Mouse (Mus musculus): ENCODE data around the gene Kcnh2. TPM values are rescaled to one million over a fixed set of nuclear protein-coding genes. Genes with fewer than 3 reads are reported as not detected.

The Kcnh2 gene
- total RNA-seq, 2 experiments from 2014 or later = 56.3 to 72.6 TPM

DNA sequence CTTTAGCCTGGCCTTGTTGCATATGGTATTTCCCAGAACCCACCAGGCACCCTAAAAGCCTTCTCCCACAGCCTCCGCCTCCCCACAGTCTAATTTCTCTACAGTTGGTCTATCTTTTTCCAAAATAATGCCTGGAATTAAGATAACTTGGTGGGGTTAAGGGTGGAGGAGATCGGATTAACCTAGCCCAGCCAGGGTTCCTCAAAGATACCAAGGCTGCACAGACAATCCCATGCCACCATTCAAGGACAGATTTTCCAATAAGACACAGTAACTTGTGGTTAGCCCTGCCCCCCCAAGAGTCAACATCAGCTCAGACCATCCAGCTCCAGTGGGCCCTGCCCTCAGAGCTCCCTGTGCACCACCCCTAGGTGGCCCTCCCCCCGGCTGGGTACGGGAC lies 29.1 kb upstream of the Kcnh2 start:
- intact Hi-C loops (cut with DNase I) = no loop called here

GRCm38 (mm10) chr5:24379501-24379900 lies 28.1 kb upstream of the Kcnh2 start:
- intact Hi-C loops (cut with DNase I) = no loop called here
- DNase-seq = no peak

More for the DNA sequence above, 29.1 kb upstream of the Kcnh2 start:
- no peak for DNase-seq

DNA sequence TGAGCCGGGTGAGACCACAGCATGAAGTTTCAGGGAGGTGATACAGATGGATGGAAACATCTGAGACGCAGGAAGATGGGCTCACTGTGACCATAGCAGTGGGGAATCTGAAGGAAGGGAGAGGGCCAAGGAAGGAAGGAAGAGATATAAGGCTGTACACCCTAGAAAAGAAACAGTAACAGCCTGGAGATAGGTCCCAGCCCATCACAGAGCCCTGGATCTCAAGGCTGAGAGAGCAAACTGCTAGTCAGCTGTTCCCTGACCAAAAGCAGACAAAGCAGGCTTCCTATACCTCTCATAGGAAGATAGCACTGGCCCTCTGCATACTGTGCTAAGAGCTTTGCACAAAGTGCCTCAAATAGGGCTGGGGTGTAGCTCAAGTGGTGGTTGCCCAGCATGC lies 27.3 kb upstream of the Kcnh2 start:
- intact Hi-C loops (cut with DNase I) = no loop called here
- no peak for DNase-seq

GRCm38 (mm10) chr5:24374666-24375328 lies 23.4 kb upstream of the Kcnh2 start:
- intact Hi-C loops (cut with DNase I) = no loop called here
- no peak for DNase-seq

DNA sequence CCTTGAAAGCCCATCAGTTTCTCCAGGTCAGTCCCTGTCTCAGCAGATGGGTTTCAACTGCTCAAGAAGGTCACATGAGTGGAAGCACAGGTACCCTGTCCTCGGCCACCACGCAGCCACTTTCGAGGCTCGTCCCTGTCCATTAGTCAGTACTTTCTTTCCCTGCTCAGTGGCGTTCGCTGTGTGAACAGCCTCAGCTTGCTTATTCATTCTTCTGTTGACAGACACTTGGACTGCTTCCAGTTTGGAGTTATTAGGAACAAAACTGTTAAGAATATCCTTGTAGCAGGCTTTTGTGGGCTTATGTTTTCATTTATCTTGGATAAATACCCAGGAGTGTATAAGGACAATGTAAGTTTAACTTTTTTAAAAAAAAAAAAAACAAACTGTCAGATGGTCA lies 22.8 kb upstream of the Kcnh2 start:
- DNase-seq = no peak
- intact Hi-C loops (cut with DNase I) = no loop called here

- intact Hi-C loops (cut with DNase I) = no loop called here
- DNase-seq = no peak
These were observed 22.4 kb upstream of the Kcnh2 start for GRCm38 (mm10) chr5:24373807-24374206.

- intact Hi-C loops (cut with DNase I) = loop anchor here (10.0 kb wide), 1 partner anchor 205 kb away; the partner anchor contains the start of gene Nupl2
These were observed 18.4 kb upstream of the Kcnh2 start for GRCm38 (mm10) chr5:24369767-24370166.

GRCm38 (mm10) chr5:24366426-24366825 lies 15.0 kb upstream of the Kcnh2 start:
- intact Hi-C loops (cut with DNase I) = loop anchor here (10.0 kb wide), 1 partner anchor 202 kb away; the partner anchor contains the start of gene Nupl2
- no peak for DNase-seq

More at GRCm38 (mm10) chr5:24369767-24370166, 18.4 kb upstream of the Kcnh2 start:
- DNase-seq = no peak

- intact Hi-C loops (cut with DNase I) = loop anchor here (10.0 kb wide), 1 partner anchor 201 kb away; the partner anchor contains the start of gene Nupl2
- DNase-seq = peak in 1 of 2 experiments; percentile 33
These were observed 14.1 kb upstream of the Kcnh2 start for GRCm38 (mm10) chr5:24365528-24365927.

DNA sequence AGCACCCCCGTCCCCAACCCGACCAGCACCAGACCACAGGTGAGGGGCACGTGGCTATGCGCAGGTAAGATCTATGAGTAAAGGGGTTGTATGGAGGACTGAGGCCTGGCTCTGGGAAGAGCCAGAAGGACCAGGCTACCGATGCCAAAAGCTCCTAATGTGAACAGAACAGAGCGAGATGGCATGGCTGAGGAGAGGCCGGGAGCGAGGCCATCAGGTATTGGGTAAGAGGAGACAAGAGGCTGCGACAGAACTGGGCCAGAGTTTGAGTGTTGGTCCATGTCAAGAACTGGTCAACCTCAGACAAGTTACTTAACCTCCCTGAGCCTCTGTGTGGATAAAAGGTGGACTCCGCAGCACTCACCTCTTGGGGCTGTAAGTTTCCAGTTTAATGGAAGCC lies 13.6 kb upstream of the Kcnh2 start:
- no peak for DNase-seq
- intact Hi-C loops (cut with DNase I) = loop anchor here (10.0 kb wide), 1 partner anchor 200 kb away; the partner anchor contains the start of gene Nupl2

- peak; percentile 68 to 73 for DNase-seq
- intact Hi-C loops (cut with DNase I) = loop anchor here (10.0 kb wide), 1 partner anchor 200 kb away; the partner anchor contains the start of gene Nupl2
These were observed 13.1 kb upstream of the Kcnh2 start, which contains the start of gene Nos3 for GRCm38 (mm10) chr5:24364508-24364907. Gene Nos3 (plus strand): TSS chr5:24364810.

- intact Hi-C loops (cut with DNase I) = loop anchor here (10.0 kb wide), 1 partner anchor 199 kb away; the partner anchor contains the start of gene Nupl2
- DNase-seq = no peak
These were observed 12.7 kb upstream of the Kcnh2 start for GRCm38 (mm10) chr5:24364061-24364460.

GRCm38 (mm10) chr5:24363467-24363866 lies 12.1 kb upstream of the Kcnh2 start:
- DNase-seq = no peak
- intact Hi-C loops (cut with DNase I) = loop anchor here (10.0 kb wide), 1 partner anchor 199 kb away; the partner anchor contains the start of gene Nupl2

DNA sequence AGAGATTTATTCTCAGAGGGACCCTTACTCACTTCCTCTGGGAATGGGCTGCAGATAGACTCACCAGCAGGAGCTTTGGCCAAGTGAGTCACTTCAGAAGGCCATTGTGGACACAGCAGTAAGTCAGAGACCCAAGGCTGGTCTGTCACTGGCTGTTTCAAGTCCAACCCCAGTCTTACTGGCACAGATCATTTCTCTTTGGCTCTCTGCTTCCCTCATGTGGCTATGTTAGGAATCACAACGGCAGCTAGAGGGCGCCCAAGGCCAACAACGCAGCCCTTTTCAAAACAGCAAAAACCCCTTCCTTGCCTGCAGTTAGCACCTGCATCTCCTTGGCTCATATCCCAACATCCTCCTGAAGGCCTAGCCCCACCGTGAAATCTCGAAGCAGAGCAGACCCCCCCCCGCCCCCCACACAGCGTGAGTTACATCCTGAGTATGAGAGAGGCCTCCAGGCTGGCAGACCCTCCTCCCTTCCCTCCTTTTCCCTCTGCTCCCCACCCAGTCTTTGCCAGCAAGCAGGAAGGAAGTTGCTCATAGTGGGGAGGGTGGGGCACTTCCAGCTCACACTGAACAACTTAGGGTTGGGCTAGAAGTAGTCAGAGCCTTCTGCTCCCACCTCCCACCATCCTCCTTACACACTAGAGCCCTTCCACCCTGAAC lies 9.5 kb upstream of the Kcnh2 start:
- intact Hi-C loops (cut with DNase I) = loop anchor here (1.0 to 10.0 kb wide), 3 partner anchors 32 to 196 kb away; partner anchors contain the start of genes Abcb8, Atg9b and Nupl2
- DNase-seq = peak; percentile 87 to 90

DNA sequence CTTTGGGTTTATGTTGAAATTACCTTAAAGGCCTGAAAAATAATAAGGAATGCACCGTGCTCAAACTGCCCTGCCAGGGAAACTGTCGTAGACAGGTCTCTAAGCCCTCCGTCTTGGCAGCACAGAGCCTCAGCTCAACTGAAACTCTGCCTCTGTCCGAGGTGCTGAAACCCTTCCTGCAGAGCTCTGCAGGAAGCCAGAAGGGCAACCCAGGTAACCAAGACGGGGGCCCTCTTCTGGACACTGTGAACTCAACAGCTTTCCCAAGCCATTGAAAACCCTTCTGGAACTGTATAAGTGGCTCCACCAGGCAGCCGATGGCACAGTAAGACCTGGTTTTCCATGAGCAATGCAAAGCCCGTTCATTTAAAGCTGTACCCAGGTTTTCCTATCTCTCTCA lies 6.1 kb upstream of the Kcnh2 start:
- intact Hi-C loops (cut with DNase I) = loop anchor here (1.0 kb wide), 1 partner anchor 21 kb away; no protein-coding TSS in a partner anchor

DNA sequence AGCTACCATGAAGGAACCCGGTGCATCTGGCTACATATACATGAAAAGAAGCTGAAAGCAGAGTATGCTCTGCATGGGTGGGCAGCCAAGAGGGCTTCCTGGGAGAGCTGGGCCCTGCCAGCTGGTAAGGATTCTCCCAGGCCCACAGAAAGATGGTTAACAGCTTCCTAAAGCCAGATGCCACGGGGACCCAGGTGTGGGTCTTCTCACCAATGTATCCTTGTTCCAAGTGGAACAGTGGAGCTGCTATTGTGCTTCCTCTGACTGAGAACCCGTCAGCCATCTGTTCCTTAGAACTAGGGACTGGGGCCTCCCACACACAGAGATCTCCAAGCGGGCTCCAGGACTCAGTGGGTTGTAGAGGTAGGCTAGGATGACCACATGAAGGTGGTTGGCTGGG lies 5.4 kb upstream of the Kcnh2 start:
- no peak for DNase-seq
- intact Hi-C loops (cut with DNase I) = loop anchor here (1.0 kb wide), 1 partner anchor 20 kb away; no protein-coding TSS in a partner anchor

More for the DNA sequence above, 6.1 kb upstream of the Kcnh2 start:
- peak; percentile 71 to 78 for DNase-seq

GRCm38 (mm10) chr5:24353327-24353726 lies 1.9 kb upstream of the Kcnh2 start:
- intact Hi-C loops (cut with DNase I) = no loop called here

GRCm38 (mm10) chr5:24352251-24352859 lies 951 bp upstream of the Kcnh2 start:
- peak; percentile 54 to 66 for DNase-seq

More at GRCm38 (mm10) chr5:24353327-24353726, 1.9 kb upstream of the Kcnh2 start:
- no peak for DNase-seq

GRCm38 (mm10) chr5:24351701-24352171 lies 332 bp upstream of the Kcnh2 start:
- intact Hi-C loops (cut with DNase I) = no loop called here
- DNase-seq = peak; percentile 73 to 80

More at GRCm38 (mm10) chr5:24352251-24352859, 951 bp upstream of the Kcnh2 start:
- intact Hi-C loops (cut with DNase I) = no loop called here

GRCm38 (mm10) chr5:24350531-24351250 lies 713 bp downstream of the Kcnh2 start:
- intact Hi-C loops (cut with DNase I) = no loop called here

More at GRCm38 (mm10) chr5:24350531-24351250, 713 bp downstream of the Kcnh2 start:
- peak in 1 of 2 experiments; percentile 12 for DNase-seq

Measured in heart, postnatal 36 days (tissue).